Mouse (Mus musculus) right cerebral cortex, adult 2 months (tissue): ENCODE results near the gene Rab6b.
A peak's percentile ranks its signal among the peaks of the same experiment; 100 is the strongest.

Source experiments
- DNase-seq, 2 experiments: peaks; one replicate each; pipeline ENCODE4 v3.0.0; 2021 to 2022; ENCODE audit warnings: low spot score in 2 of 2

The Rab6b gene

DNA sequence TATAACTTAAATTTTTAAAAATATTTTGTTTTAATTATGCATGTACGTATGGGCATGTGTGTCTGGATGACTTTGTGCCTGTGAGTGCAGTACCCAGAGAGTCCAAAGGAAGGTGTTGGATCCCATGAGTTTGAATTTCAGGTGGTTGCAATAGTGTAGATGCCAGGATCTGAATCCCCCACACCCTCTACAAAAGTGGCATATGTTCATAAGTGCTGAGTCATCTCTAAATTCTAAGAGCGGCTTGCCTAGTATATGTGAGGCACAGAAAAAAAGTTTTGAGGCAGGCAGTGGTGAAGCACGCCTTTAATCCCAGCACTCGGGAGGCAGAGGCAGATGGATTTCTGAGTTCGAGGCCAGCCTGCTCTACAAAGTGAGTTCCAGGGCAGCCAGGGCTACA, 94.2 kb downstream of the Rab6b start:
- DNase-seq = no peak

DNA sequence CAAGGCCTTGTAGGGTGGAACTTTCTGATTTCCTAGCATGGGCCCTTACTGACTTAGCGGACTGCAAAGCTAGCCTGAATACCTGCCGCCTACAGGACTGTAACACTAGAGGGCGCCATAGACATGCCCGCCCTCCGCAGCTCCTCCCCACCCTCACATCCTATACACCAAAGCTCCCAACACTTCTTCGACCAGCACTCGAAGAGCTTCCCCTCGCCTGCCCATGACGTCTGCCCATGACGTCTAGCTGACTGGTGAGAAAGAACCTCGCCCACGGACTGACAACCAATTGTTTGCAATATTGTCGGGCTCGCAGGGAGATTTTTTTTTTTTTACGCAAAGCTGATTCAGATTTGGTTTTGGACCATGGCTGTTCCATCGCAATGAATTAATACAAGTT, 96.3 kb downstream of the Rab6b start:
- DNase-seq = peak; percentile 63 to 69

DNA sequence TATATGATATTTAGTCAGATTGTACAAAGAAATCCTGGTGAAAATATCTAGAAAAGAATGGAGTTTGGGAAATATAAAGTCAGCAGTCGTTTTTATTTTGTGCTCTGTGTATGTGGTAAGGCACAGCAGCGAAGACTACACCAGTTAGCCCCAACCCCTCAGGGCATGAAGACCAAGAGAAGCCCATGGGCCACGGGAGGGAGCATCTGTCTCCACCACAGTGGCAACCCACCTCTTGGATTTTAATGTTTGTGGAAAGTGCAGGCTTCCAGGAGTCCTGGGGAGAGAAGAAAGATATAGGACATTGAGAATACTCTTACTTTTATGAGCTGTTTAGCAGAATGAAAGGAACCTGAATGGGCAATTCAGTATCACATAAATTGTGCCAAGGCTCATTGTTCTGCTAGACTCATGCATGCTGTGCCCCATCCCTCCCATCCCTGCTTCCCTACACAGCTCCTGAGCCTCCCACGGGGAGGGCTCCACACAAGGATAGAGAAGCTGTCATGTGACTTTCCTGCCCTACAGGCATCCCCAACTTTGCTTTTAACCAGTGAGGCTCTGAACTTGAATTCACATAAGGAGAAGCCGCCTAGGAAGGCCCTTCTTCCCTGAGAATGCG, 97.3 kb downstream of the Rab6b start:
- DNase-seq = no peak

DNA sequence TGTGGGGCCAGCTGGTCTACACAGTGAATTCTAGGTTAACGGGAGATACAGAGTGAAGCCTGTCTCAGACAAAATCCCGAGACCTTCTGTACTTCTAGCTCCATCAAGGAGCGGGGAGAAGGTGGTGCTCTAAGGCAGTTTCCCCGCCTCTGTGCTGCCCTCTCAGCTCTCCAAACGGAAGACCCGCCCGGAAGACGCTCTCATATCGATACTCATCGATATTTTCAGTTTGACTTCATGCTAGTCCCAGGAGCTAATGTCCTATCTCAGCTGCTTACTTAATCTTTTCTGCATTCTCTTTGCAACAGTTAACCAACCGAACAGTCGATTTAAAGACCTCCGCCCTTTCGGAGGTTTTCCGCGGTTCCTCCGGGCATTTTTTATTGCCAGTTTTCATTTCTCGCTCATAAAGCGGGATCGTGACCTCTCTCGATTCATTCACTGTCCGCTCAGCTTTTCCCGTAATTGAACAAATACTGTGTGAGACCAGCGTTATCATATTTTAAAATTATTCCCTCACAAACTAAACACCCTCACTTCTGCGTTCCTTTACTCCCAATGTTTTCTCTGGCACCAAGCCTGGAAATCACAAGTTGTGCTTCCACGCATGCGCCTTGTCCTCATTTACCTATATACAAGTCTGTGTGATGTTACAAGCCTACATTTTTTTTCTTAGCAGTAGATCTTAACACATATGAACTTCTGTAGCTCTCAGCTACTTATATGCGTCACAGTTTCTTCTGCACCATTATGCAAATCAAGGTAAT, 101.2 kb downstream of the Rab6b start:
- no peak for DNase-seq

DNA sequence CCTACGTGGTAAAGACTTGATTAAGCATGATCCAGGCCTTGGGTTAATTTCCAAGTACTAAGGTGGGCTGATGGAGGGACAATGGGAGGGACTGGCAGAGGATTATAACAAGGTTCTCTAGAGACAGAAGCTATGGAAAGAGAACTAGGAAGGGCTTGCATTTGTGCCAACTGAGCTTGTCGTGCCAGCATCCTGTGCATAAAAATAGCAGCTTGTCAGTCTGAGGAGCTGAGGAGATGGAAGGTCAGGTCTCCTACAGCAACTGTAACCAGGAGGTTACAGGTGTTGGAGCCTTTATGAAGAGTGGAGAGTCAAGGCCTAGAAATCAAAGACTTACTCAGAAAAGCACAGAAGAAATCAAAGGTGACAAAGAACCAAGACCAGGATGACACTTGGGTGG, 102.0 kb downstream of the Rab6b start:
- no peak for DNase-seq

DNA sequence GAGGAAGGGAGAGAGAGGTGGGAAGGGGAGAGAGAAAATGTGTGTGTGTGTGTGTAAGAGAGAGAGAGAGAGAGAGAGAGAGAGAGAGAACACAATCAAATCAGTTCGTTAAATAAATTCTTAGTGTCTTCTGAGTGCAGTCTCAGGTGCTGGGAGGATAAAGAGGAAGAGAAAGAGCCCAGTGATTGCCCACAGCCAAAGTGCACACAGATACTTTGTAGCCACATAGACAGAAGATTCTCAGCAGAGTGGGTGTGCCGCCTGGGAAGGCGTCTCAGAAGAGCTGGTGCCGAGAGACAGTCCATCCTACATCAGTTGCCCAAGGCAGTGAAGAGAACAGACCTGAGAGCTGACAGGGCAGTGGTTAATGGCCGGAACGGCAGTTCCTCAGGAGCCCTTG, 102.7 kb downstream of the Rab6b start:
- DNase-seq = no peak

DNA sequence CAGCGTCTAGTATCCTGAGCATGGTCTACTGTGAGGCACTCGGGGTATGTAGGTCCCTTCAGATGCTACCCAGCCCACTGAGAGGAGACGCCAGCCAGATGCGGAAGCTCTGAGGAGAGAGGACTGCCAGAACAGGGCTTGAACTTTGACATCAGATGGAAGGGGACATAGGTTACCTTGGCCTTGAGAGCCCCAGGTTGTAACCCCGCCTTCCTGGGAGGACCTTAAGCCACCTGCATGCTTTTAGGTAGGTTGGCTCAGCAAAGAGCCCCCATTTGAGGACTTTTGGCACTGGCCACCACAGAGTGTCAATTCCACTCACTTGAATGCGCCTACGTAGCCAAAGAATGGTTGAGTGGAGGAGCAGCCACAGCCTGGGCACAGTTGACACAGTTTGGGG, 113.1 kb downstream of the Rab6b start:
- DNase-seq = no peak

DNA sequence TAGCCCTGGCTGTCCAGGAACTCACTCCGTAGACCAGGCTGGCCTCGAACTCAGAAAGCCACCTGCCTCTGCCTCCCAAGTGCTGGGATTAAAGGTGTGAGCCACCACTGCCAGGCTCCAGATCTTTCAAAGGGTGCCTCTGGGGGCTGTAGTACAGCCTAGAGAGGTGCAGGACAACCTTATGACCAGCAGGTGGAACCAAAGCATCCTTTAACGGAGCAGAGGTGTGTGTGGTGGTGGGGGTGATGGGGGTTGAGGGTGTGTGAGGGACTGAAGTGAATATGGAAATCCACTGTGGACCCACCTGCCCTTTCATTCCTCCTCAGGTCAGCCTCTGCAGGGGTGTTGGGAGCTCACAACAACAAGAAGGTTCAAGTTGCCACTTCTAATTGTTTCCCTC, 113.9 kb downstream of the Rab6b start:
- DNase-seq = no peak

DNA sequence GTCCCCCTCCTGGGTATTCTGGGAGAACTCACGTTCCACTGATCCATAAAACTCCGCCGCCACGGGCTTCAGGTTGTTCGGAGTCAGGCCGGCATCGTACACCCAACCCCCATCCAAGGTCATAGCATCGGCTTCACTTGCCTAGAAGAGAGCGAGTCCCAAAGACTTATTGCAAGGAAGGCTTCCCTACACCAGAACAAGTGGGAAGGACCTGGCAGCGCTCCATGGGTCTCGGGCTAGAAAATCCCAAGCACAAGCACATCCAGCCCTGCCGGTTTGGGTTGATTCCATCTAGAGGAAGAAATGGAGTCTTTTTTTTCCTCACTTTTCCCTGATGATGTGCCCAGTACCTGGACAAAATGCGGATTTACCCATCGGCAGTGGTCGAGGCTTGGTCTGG, 115.2 kb downstream of the Rab6b start:
- no peak for DNase-seq

DNA sequence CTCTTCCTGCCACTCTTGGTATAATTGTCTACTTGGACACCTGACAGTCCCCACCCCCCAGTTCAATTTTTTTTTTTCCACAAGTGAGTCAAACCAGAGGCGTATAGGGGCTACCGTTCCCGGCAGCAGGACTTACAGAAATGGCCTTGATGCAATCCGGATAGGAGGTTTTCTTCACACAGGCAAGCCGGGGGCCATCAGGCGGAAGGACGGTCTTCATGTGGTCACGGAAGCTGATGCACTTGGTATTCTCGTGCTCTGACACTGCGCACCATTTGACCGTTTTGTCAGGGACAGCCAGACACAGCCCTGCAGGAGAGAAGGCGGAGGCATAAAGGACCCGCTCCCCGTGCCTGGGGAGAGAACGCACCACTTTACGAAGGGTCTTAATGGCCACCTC, 116.2 kb downstream of the Rab6b start:
- no peak for DNase-seq

DNA sequence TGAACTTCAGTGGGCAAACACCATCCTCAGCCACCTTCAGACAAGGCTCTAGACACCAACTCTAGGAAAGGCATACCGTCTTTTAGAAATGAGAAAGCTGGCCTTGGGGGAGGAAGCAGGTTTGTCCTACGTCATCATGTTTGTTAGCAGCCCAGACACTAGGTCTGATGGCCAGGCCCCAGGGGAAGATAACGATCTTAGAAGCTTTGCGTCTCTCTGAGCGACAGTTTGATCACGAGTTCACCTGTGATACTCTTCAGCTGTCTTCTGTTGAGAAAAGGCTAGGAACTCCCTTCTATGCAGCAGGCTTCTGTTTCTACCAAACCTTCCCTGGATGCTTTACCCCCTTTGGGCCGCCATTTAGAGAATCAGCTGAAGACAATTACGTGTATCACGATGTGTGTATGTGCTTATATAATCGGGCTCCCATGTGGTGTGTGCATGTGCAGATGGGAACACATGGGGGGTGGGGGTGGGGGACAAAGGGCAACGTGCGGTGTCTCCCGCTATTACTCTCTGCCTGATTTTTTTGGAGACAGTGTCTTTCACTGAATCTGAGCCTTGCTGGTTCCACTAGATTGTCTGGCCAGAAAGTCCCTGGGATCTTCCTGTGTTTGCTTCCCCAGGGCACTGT, 116.9 kb downstream of the Rab6b start:
- DNase-seq = no peak

DNA sequence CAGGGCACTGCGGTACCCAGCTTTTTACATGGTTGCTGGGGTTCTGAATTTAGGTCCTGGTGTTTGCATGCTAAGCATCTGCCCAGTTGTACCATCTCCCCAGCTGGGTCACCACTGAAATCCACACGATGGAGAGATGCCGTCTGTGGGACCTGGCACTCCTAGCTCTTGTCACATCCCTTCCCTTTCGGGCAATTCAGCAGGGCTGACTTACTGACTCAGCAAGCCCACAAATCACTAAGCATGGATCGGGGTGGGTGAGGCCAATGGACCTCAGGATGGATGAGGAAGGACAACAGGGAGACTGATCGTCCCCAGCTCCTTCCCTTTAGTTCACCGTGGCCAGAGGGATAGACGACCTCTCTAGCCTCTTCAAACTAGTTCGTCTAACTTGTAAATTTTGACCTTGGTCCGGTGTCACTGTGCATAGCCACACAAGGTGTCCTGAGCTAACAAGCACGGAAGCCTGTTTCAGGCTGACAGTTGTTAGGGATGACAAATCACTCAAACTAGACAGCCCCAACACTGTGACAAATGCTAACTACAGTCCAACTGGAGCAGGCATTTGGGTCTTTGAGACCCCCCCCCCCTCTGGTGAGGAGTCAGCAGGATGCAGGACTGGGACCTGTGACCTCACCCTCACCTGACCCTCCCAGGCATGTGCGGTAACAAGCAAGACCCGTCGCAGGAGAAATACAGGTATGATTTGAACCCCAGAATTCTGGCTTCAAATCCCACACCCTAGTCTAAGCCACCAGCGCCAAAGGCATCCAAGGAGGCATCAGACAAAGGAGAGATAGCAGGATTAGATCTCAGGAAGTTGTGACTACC, 117.7 kb downstream of the Rab6b start:
- no peak for DNase-seq

DNA sequence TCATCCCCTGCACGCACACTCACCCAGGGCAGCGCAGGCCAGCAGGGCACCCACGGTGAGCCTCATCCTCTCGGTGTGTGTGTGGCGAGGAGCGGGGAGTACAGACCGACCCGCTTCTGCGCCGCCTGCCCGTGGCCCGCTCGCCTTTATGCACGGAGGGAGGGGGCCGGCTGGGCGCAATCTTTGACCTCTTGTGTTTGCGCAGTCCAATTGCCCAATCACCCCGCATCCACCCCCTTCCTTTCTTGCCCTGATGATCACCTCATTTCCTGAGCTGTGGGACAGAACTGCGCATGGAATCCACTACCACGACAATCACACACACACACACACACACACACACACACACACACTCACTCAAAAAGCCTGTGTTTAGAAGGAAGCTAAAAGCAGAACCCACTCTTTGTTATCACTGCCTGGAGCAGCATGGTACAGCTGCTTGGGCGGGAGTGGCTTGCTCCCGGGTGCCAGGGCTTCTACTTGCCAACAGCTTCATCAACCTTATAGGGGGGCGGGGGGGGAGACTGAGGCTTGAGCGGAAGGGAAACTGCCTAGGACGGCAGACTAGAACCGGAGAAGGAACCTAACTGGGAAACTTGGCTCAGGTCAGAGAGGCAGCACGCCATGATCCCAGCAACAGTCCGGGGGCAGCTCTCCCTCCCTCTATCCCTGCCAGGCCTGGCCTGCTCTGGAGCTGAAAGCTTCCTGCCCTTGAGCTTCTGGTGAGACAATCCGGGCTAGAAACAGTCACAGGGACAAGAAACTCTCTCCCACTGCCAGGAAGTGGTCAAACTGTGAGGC, 118.8 kb downstream of the Rab6b start, which contains the start of the genes Gm20425 and Trf:
Gm20425 (minus strand) TSS at position 157 of the 801 bp plus-strand sequence.
Trf (minus strand) TSS at position 294 of the 801 bp plus-strand sequence.
- DNase-seq = peak; percentile 24 to 51

DNA sequence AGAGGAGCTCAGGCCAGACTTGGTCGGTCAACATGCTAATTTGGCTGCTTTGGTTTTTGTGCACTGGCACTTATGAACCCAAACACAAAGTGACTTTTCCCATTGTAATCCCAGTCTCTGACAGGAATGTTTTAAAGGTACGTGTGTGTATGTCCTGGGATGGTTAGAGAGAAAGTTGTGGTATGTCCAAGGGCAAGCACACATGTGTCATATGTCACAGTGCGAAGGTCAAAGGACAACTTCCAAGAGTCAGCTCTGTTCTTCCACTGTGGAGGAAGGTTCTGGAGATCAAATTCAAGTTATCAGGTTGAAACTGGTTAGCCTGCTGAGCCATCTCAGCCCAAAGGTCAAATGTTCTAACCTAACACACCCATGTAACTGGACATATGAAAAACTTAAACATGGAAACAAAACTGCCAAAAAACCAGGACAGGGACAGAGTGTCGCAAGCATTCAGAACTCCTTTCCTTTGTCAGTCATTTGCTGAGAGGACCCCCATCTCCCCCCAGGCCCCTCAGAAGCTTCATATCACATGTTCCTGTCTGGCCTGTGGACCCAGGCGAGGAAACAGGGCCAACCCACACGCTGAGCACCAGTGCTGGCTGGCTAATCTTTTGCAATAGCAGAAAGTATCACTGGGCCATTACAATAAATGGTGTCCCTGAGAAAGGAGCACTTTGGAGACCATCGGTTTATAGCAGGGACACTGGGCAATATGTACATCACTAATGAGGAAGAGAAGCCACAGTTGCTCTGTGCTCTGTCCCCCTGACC, 120.8 kb downstream of the Rab6b start:
- DNase-seq = no peak

DNA sequence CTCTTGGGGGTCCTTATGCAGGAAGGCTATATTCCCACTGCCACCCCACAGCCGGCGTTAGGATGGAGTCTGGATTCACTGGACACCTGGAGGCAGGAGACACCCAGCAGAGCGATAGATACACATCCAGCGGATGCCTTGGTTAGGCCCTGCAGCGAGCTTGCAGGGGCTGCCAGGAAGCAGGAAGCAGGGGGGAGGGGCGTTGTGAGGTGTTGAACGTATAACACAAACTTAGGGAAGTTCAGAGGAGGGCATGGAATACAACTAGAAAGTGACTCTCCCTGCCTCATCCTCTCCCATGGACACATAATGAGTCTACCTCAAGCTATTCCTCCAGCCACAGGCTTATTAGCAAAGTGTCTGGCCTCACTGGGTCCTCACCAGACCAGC, 121.4 kb downstream of the Rab6b start:
- DNase-seq = no peak

DNA sequence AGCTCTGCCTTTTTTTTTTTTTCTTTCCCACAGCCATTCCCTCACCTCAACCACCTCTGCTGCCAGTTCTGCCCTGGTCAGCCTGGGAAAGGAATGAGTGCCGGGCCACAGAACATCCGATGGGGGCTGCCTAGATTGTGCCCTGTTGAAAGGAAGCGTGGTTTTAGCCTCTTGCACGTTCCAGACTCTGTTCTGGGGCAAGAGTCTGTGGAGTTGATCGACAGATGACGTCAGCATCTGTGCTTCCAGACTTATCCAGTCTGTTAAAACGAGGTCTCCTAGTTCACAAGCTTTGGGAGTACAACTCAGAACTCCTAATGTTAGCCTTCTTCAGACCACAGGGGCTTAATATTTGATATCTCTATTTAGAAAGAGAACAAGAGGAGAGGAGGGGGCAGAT, 122.5 kb downstream of the Rab6b start:
- no peak for DNase-seq

DNA sequence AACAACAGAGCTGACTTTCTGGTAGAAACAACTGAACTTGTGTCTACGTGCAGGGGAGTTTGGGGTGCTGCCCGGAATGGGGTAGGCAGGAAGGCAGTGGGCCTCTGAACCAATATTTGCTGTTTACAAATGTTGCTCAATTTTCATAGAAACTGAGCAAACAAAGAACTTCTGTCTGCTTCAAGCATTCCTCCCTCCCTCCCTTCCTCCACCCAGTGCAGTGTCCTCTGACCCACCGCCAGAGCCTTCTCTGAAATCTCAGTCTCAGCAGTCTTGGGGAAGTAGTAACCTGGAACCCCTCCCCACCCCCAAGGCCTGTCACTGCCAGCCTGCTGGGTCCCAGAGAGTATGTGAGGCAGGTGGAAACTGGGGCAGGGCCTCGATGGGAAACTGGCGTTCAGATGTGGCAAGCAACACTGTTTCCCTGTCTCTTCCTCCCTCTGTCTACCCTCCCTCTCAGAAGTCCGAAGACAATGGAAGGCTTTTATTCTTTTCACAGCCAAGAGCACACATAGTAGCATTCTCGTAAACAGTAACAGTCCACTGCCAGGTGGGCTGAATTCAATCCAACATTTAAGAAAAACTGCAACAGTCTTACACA, 123.1 kb downstream of the Rab6b start:
- DNase-seq = no peak
